8 mouse cellular contexts compared by ENCODE assay signal in genomic region chr5:144964465-144964864, GRCm38 (mm10). TPM values are rescaled to one million over a fixed set of nuclear protein-coding genes. Genes with fewer than 3 reads are reported as not detected.
DNase-seq lines count a peak whose midpoint lies in the region; ATAC-seq lines count a peak whose summit lies in the region.

No protein-coding gene starts in this region.

- peak; percentile 25 for DNase-seq in cerebellum, adult 8-10 months
- no peak for DNase-seq in cerebellum, postnatal 36 days
- DNase-seq in neural tube, embryonic 11.5 days (ENCODE audit: low spot score) = no peak
- no peak for DNase-seq in neural tube, embryonic 10.5 days (ENCODE audit: extremely low spot score, low spot score)
- DNase-seq in gastrocnemius, postnatal 14 days = no peak
- no peak for DNase-seq in adrenal gland, postnatal 4 days (ENCODE audit: low spot score in 2 of 2)

- intact Hi-C loops in gastrocnemius, postnatal 14 days (cut with DNase I; ENCODE audit: low total_unique reads) = no loop called here

- H3K9ac ChIP-seq in neural tube, embryonic 11.5 days (ENCODE audit: low read length) = no peak overlapping the region
- no peak overlapping the region for H3K9ac ChIP-seq in limb, embryonic 13.5 days
- no peak overlapping the region for H3K9ac ChIP-seq in stomach, embryonic 16.5 days (ENCODE audit: low read length)

- 18% methylated on average over 7 of the region's 8 CpGs for WGBS in neural tube, embryonic 11.5 days
- WGBS in limb, embryonic 13.5 days = 21% methylated on average over 8 of the region's 8 CpGs
- WGBS in stomach, embryonic 16.5 days = 22% methylated on average over 8 of the region's 8 CpGs

- peak overlapping the region; percentile 88; the same call in 1 of the 2 replicates for H3K4me3 ChIP-seq in neural tube, embryonic 11.5 days (ENCODE audit: low read depth, low read length)
- peak overlapping the region; percentile 87 for H3K4me3 ChIP-seq in limb, embryonic 13.5 days
- peak overlapping the region; percentile 86 for H3K4me3 ChIP-seq in stomach, embryonic 16.5 days (replicated peaks; ENCODE audit: low read length)

- no peak overlapping the region for H3K27ac ChIP-seq in neural tube, embryonic 11.5 days (ENCODE audit: low read depth, low read length)
- peak overlapping the region; percentile 92; the same call in 1 of the 2 replicates for H3K27ac ChIP-seq in limb, embryonic 13.5 days
- peak overlapping the region; percentile 96; the same call in 1 of the 2 replicates for H3K27ac ChIP-seq in stomach, embryonic 16.5 days (ENCODE audit: low read length)

- peaks cover 5% of the 10 kb centered on the region; the same call in 1 of the 2 replicates for H3K4me1 ChIP-seq in neural tube, embryonic 11.5 days (ENCODE audit: control insufficient read depth, insufficient read depth, low read length)
- peaks cover 57% of the 10 kb centered on the region for H3K4me1 ChIP-seq in limb, embryonic 13.5 days
- H3K4me1 ChIP-seq in stomach, embryonic 16.5 days (ENCODE audit: control insufficient read depth, insufficient read depth, low read length) = peaks cover 29% of the 10 kb centered on the region; the same call in 1 of the 2 replicates

- H3K27me3 ChIP-seq in neural tube, embryonic 11.5 days (ENCODE audit: control insufficient read depth, insufficient read depth, low read length) = no peaks in the 10 kb centered on the region
- H3K27me3 ChIP-seq in limb, embryonic 13.5 days = no peaks in the 10 kb centered on the region
- H3K27me3 ChIP-seq in stomach, embryonic 16.5 days (ENCODE audit: control insufficient read depth, insufficient read depth, low read length) = no peaks in the 10 kb centered on the region; the same call in 1 of the 2 replicates

- peak overlapping the region; percentile 53; the same call in 1 of the 2 replicates for H3K4me2 ChIP-seq in neural tube, embryonic 11.5 days (ENCODE audit: low read depth)
- peak overlapping the region; percentile 73 for H3K4me2 ChIP-seq in limb, embryonic 13.5 days (replicated peaks)
- H3K4me2 ChIP-seq in stomach, embryonic 16.5 days (ENCODE audit: low read depth, low read length) = peak overlapping the region; percentile 72

- ATAC-seq in neural tube, embryonic 11.5 days (ENCODE audit: insufficient read depth, low FRiP score, low TSS enrichment) = peak; percentile 57
- ATAC-seq in limb, embryonic 13.5 days (ENCODE audit: low FRiP score, low read depth) = peak; percentile 14; the same call in 1 of the 2 replicates
- ATAC-seq in stomach, embryonic 16.5 days (ENCODE audit: insufficient read depth, low FRiP score) = peak; percentile 26; the same call in 1 of the 2 replicates

- no peaks in the 10 kb centered on the region for H3K9me3 ChIP-seq in neural tube, embryonic 11.5 days (ENCODE audit: control insufficient read depth, low read length)
- H3K9me3 ChIP-seq in limb, embryonic 13.5 days = no peaks in the 10 kb centered on the region
- no peaks in the 10 kb centered on the region for H3K9me3 ChIP-seq in stomach, embryonic 16.5 days (replicated peaks; ENCODE audit: control insufficient read depth, low read length)

- H3K36me3 ChIP-seq in neural tube, embryonic 11.5 days (ENCODE audit: control insufficient read depth, insufficient read depth, low read length) = no peaks in the 10 kb centered on the region
- H3K36me3 ChIP-seq in limb, embryonic 13.5 days = no peaks in the 10 kb centered on the region
- no peaks in the 10 kb centered on the region for H3K36me3 ChIP-seq in stomach, embryonic 16.5 days (ENCODE audit: control insufficient read depth, insufficient read depth, low read length)

RNA-seq across cellular contexts. Expression of gene Smurf1, which starts 1.2 kb away (rescaled TPM):
- 19.6 and 21.3 TPM in 2 replicates for polyA plus RNA-seq in neural tube, embryonic 11.5 days (2014; fragmentation: Nextera tagmentation; extraction: Ambion mirVana)
- polyA plus RNA-seq in limb, embryonic 13.5 days (2015; fragmentation: Nextera tagmentation; extraction: Ambion mirVana) = 19.5 and 19.9 TPM in 2 replicates
- polyA plus RNA-seq in stomach, embryonic 16.5 days (2015; fragmentation: Nextera tagmentation; extraction: Ambion mirVana) = 7.0 and 7.7 TPM in 2 replicates
- 10 to 100 TPM; 11.0 to 13.1 TPM for total RNA-seq in gastrocnemius, postnatal 14 days (2021)
- total RNA-seq in adrenal gland, postnatal 4 days (2021) = 10 to 100 TPM; 24.7 to 28.4 TPM
